In the genomic region with DNA sequence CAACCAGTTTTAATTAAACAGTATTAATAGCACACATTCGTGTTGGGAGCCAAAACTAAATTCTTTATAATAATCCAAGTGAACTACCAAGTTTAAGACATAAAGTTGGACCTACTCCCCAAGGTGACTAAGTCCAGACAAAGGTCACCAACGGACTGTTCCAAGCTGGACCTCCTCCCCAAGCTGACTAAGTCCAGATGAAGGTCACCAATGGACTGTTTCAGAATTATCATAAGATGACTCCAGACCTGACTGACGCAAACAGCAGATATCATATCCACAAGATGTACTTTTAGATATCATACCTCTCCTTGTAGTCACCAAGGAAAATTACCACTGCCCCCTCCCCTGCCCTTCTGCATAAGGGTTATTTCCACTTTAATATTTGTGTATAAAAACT, we compare ENCODE assay signal across 38 mouse cellular contexts. TPM values are rescaled to one million over a fixed set of nuclear protein-coding genes. Genes with fewer than 3 reads are reported as not detected.
"Had no signal": no experiment of that assay in that cellular context is flagged by ENCODE, and none has a peak within 500 bp of the region (broad histone marks: within the 10 kb centered on the region; RNA-seq: fewer than 3 reads in every experiment).

No protein-coding gene starts in this region.

RNA-seq across cellular contexts. Expression of a gene that starts 3.3 kb away (rescaled TPM):
- total RNA-seq: gastrocnemius, adult 8-10 months; gastrocnemius, postnatal 14 days; gastrocnemius, postnatal 36 days; heart, adult 2 months; heart, postnatal 14 days; heart, postnatal 36 days; hematopoietic stem cell, adult 5-6 weeks; hindbrain, postnatal 0 days; layer of hippocampus, adult 18-20 months; layer of hippocampus, adult 8-10 months; layer of hippocampus, postnatal 14 days; layer of hippocampus, postnatal 36 days; left cerebral cortex, adult 18-20 months; left cerebral cortex, adult 8-10 months; left cerebral cortex, postnatal 10 days; left cerebral cortex, postnatal 25 days; left cerebral cortex, postnatal 4 days; liver, adult 2 months had no signal
- polyA plus RNA-seq: gonadal fat pad, adult 2 months; heart, adult 2 months; heart, embryonic 11.5 days; heart, embryonic 13.5 days; heart, embryonic 15.5 days; heart, postnatal 0 days; hindbrain, embryonic 11.5 days; hindbrain, embryonic 13.5 days; hindbrain, embryonic 15.5 days; hindbrain, postnatal 0 days; intestine, embryonic 14.5 days; intestine, embryonic 16.5 days; kidney, adult 2 months; kidney, embryonic 15.5 days; kidney, postnatal 0 days; large intestine, adult 2 months; limb, embryonic 11.5 days; limb, embryonic 13.5 days; limb, embryonic 15.5 days; liver, adult 2 months; liver, embryonic 12.5 days; liver, embryonic 14.5 days; liver, embryonic 16.5 days had no signal

RNA-seq across cellular contexts. Expression of a gene that starts 10.4 kb away (rescaled TPM):
- total RNA-seq: gastrocnemius, adult 8-10 months; gastrocnemius, postnatal 14 days; gastrocnemius, postnatal 36 days; heart, adult 2 months; heart, postnatal 14 days; heart, postnatal 36 days; hematopoietic stem cell, adult 5-6 weeks; hindbrain, postnatal 0 days; layer of hippocampus, adult 18-20 months; layer of hippocampus, adult 8-10 months; layer of hippocampus, postnatal 14 days; layer of hippocampus, postnatal 36 days; left cerebral cortex, adult 18-20 months; left cerebral cortex, adult 8-10 months; left cerebral cortex, postnatal 10 days; left cerebral cortex, postnatal 25 days; left cerebral cortex, postnatal 4 days; liver, adult 2 months had no signal
- polyA plus RNA-seq: gonadal fat pad, adult 2 months; heart, adult 2 months; heart, embryonic 11.5 days; heart, embryonic 13.5 days; heart, embryonic 15.5 days; heart, postnatal 0 days; hindbrain, embryonic 11.5 days; hindbrain, embryonic 13.5 days; hindbrain, embryonic 15.5 days; hindbrain, postnatal 0 days; intestine, embryonic 14.5 days; intestine, embryonic 16.5 days; kidney, adult 2 months; kidney, embryonic 15.5 days; kidney, postnatal 0 days; large intestine, adult 2 months; limb, embryonic 11.5 days; limb, embryonic 13.5 days; limb, embryonic 15.5 days; liver, adult 2 months; liver, embryonic 12.5 days; liver, embryonic 14.5 days; liver, embryonic 16.5 days had no signal

RNA-seq across cellular contexts. Expression of a gene that starts 14.7 kb away (rescaled TPM):
- total RNA-seq: gastrocnemius, adult 8-10 months; gastrocnemius, postnatal 14 days; gastrocnemius, postnatal 36 days; heart, adult 2 months; heart, postnatal 14 days; heart, postnatal 36 days; hematopoietic stem cell, adult 5-6 weeks; hindbrain, postnatal 0 days; layer of hippocampus, adult 18-20 months; layer of hippocampus, adult 8-10 months; layer of hippocampus, postnatal 14 days; layer of hippocampus, postnatal 36 days; left cerebral cortex, adult 18-20 months; left cerebral cortex, adult 8-10 months; left cerebral cortex, postnatal 10 days; left cerebral cortex, postnatal 25 days; left cerebral cortex, postnatal 4 days; liver, adult 2 months had no signal
- polyA plus RNA-seq: gonadal fat pad, adult 2 months; heart, adult 2 months; heart, embryonic 11.5 days; heart, embryonic 13.5 days; heart, embryonic 15.5 days; heart, postnatal 0 days; hindbrain, embryonic 11.5 days; hindbrain, embryonic 13.5 days; hindbrain, embryonic 15.5 days; hindbrain, postnatal 0 days; intestine, embryonic 14.5 days; intestine, embryonic 16.5 days; kidney, adult 2 months; kidney, embryonic 15.5 days; kidney, postnatal 0 days; large intestine, adult 2 months; limb, embryonic 11.5 days; limb, embryonic 13.5 days; limb, embryonic 15.5 days; liver, adult 2 months; liver, embryonic 12.5 days; liver, embryonic 14.5 days; liver, embryonic 16.5 days had no signal

RNA-seq across cellular contexts. Expression of a gene that starts 29.0 kb away (rescaled TPM):
- total RNA-seq: gastrocnemius, adult 8-10 months; gastrocnemius, postnatal 14 days; gastrocnemius, postnatal 36 days; heart, adult 2 months; heart, postnatal 14 days; heart, postnatal 36 days; hematopoietic stem cell, adult 5-6 weeks; hindbrain, postnatal 0 days; layer of hippocampus, adult 18-20 months; layer of hippocampus, adult 8-10 months; layer of hippocampus, postnatal 14 days; layer of hippocampus, postnatal 36 days; left cerebral cortex, adult 18-20 months; left cerebral cortex, adult 8-10 months; left cerebral cortex, postnatal 10 days; left cerebral cortex, postnatal 25 days; left cerebral cortex, postnatal 4 days; liver, adult 2 months had no signal
- polyA plus RNA-seq: gonadal fat pad, adult 2 months; heart, adult 2 months; heart, embryonic 11.5 days; heart, embryonic 13.5 days; heart, embryonic 15.5 days; heart, postnatal 0 days; hindbrain, embryonic 11.5 days; hindbrain, embryonic 13.5 days; hindbrain, embryonic 15.5 days; hindbrain, postnatal 0 days; intestine, embryonic 14.5 days; intestine, embryonic 16.5 days; kidney, adult 2 months; kidney, embryonic 15.5 days; kidney, postnatal 0 days; large intestine, adult 2 months; limb, embryonic 11.5 days; limb, embryonic 13.5 days; limb, embryonic 15.5 days; liver, adult 2 months; liver, embryonic 12.5 days; liver, embryonic 14.5 days; liver, embryonic 16.5 days had no signal

RNA-seq across cellular contexts. Expression of a gene that starts 39.6 kb away (rescaled TPM):
- total RNA-seq: gastrocnemius, adult 8-10 months; gastrocnemius, postnatal 14 days; gastrocnemius, postnatal 36 days; heart, adult 2 months; heart, postnatal 14 days; heart, postnatal 36 days; hematopoietic stem cell, adult 5-6 weeks; hindbrain, postnatal 0 days; layer of hippocampus, adult 18-20 months; layer of hippocampus, adult 8-10 months; layer of hippocampus, postnatal 14 days; layer of hippocampus, postnatal 36 days; left cerebral cortex, adult 18-20 months; left cerebral cortex, adult 8-10 months; left cerebral cortex, postnatal 10 days; left cerebral cortex, postnatal 25 days; left cerebral cortex, postnatal 4 days; liver, adult 2 months had no signal
- polyA plus RNA-seq: gonadal fat pad, adult 2 months; heart, adult 2 months; heart, embryonic 11.5 days; heart, embryonic 13.5 days; heart, embryonic 15.5 days; heart, postnatal 0 days; hindbrain, embryonic 11.5 days; hindbrain, embryonic 13.5 days; hindbrain, embryonic 15.5 days; hindbrain, postnatal 0 days; intestine, embryonic 14.5 days; intestine, embryonic 16.5 days; kidney, adult 2 months; kidney, embryonic 15.5 days; kidney, postnatal 0 days; large intestine, adult 2 months; limb, embryonic 11.5 days; limb, embryonic 13.5 days; limb, embryonic 15.5 days; liver, adult 2 months; liver, embryonic 12.5 days; liver, embryonic 14.5 days; liver, embryonic 16.5 days had no signal
